Comparison of ENCODE assay signal across 13 mouse cellular contexts in genomic region chr6:88833340-88834140, GRCm38 (mm10). TPM values are rescaled to one million over a fixed set of nuclear protein-coding genes. Genes with fewer than 3 reads are reported as not detected.
DNase-seq lines count a peak whose midpoint lies in the region; ATAC-seq and TF ChIP-seq lines count a peak whose summit lies in the region.
"Had no signal": no experiment of that assay in that cellular context is flagged by ENCODE, and none has a peak within 500 bp of the region (broad histone marks: within the 10 kb centered on the region; RNA-seq: fewer than 3 reads in every experiment).

No protein-coding gene starts in this region.

- 0 out of 2 replicates have a peak, but pooled peaks cover 4% of the 10 kb centered on the region for H3K4me1 ChIP-seq in kidney, adult 2 months (ENCODE audit: control insufficient read depth, insufficient read depth, low read length)

- no peak overlapping the region for H3K4me3 ChIP-seq in kidney, adult 2 months (ENCODE audit: insufficient read depth, low read depth, low read length)
- H3K4me3 ChIP-seq: embryonic facial prominence, embryonic 12.5 days; hindbrain, embryonic 12.5 days had no signal

- intact Hi-C loops in left cerebral cortex, postnatal 25 days (cut with DNase I), result loop anchor here (5.0 kb wide), 1 partner anchor 276 kb away; no protein-coding TSS in a partner anchor

- H3K36me3 ChIP-seq in kidney, adult 2 months (ENCODE audit: control insufficient read depth, insufficient read depth, low read length), result no peaks in the 10 kb centered on the region

- no peak overlapping the region for H3K27ac ChIP-seq in kidney, adult 2 months (ENCODE audit: insufficient read depth, low read depth, low read length)
- H3K27ac ChIP-seq: embryonic facial prominence, embryonic 12.5 days; hindbrain, embryonic 12.5 days had no signal

- H3K27me3 ChIP-seq in kidney, adult 2 months (replicated peaks; ENCODE audit: control insufficient read depth, insufficient read depth, low read length), result no peaks in the 10 kb centered on the region
- H3K27me3 ChIP-seq: embryonic facial prominence, embryonic 12.5 days; hindbrain, embryonic 12.5 days had no signal

- peak; percentile 45 to 51 for DNase-seq in cerebellum, postnatal 10 days
- no peak for DNase-seq in cerebellum, adult 18-20 months
- peak; percentile 35 for DNase-seq in kidney, adult 2 months
- DNase-seq in kidney, postnatal 10 days, result no peak
- DNase-seq in 3T3-L1 (ENCODE audit: low read depth, low spot score), result peak; percentile 25
- no peak for DNase-seq in left cerebral cortex, postnatal 25 days (ENCODE audit: low spot score in 2 of 2)
- DNase-seq in adrenal gland, adult (ENCODE audit: inconsistent age in 2 of 2, low spot score in 1 of 2), result no peak
- DNase-seq: cerebellum, adult 9-11 months; layer of hippocampus, postnatal 36 days; thymus, adult 2 months had no signal

- ATAC-seq in erythroblast, adult 5-6 weeks (replicated peaks; ENCODE audit: low FRiP score, poor library complexity, severe bottlenecking), result 0 out of 2 replicates have a peak, but pooled peaks have one; percentile 5

- 64% methylated on average over 5 of the region's 5 CpGs for WGBS in kidney, adult 2 months

- TF ChIP-seq POLR2A in kidney, adult 2 months (IDR thresholded peaks at IDR 0.05; ENCODE audit: low read depth, low read length), result no peak

- TF ChIP-seq CTCF in kidney, adult 2 months (conservative IDR thresholded peaks at IDR 0.05; ENCODE audit: insufficient read depth, insufficient read length, low read depth, low read length), result no peak

RNA-seq across cellular contexts. Expression of gene Abtb1, which starts 8.2 kb away (rescaled TPM):
- 52.8 and 67.8 TPM in 2 replicates for polyA plus RNA-seq in kidney, adult 2 months (2012; rRNA removed)
- 78.6 and 90.1 TPM in 2 replicates for total RNA-seq in erythroblast, adult 5-6 weeks (2015; ENCODE audit: low replicate concordance)
- 218 and 344 TPM in 2 replicates for total RNA-seq in erythroblast, adult 5-6 weeks (2017; ENCODE audit: low replicate concordance)
- total RNA-seq in left cerebral cortex, postnatal 25 days (2021), result 10 to 100 TPM; 34.8 to 35.3 TPM

RNA-seq across cellular contexts. Expression of gene Podxl2, which starts 41.3 kb away (rescaled TPM):
- polyA plus RNA-seq in kidney, adult 2 months (2012; rRNA removed), result 12.5 and 15.7 TPM in 2 replicates
- total RNA-seq in erythroblast, adult 5-6 weeks (2015; ENCODE audit: low replicate concordance), result not detected in 2 replicates
- total RNA-seq in erythroblast, adult 5-6 weeks (2017; ENCODE audit: low replicate concordance), result not detected in 2 replicates
- total RNA-seq in left cerebral cortex, postnatal 25 days (2021), result 100 to 1,000 TPM; 173 to 180 TPM

Comparison
In these comparisons a context has a peak if more than half of its experiments do, and no peak if none do; other contexts are left out.
1. DNase-seq: peak in cerebellum, postnatal 10 days (2 of 2), kidney, adult 2 months (single experiment) and 3T3-L1 (single experiment); none in cerebellum, adult 18-20 months (0 of 2), kidney, postnatal 10 days (single experiment), left cerebral cortex, postnatal 25 days (0 of 2) and adrenal gland, adult (0 of 2).
2. RNA of gene Podxl2, which starts 41.3 kb away (total RNA-seq): 173 to 180 TPM in left cerebral cortex, postnatal 25 days; not detected in erythroblast, adult 5-6 weeks; every median in the first group is over 100 times any median in the second.